Mouse (Mus musculus): ENCODE measurements around the gene Rtn2. TPM values are rescaled to one million over a fixed set of nuclear protein-coding genes. Genes with fewer than 3 reads are reported as not detected.

Rtn2 gene
- total RNA-seq, 2 experiments from 2014 or later: not detected

DNA sequence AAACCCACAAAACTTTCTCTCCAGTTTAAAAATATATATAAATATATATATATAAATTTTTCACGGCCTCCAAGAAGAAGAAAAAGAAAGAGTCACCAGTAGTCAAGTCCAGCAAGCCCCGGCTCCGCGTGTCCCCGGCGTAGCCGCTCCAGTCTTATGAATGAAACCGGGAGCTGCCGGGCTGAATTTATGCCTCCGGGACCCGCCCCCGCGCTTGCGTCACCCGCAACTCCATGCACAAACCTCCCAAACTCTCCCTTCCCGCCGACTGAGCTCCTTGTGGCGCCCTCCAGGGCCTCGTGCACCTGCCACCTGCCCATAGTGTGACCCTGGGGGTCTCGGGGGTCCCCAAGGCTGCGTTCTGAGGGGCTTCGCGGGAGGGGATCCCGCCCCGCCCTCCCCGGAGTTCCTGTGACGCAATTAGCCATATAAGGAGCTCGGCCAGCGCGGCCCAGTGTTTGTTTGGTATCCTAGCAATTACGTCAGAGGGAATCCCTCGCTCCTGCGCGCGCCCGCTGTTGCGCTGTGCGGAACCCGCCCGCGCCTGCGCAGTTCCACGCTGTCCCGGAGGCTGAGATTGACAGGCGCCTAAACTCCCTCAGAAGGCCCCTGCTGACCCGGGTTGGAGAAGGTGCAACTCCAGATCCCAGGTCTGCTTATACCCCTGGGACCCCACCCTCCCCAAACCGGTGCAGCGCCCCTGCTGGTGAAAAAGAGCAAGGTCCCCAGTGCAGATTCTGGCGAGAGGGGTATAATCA, 27.6 kb downstream of the Rtn2 start, which contains the start of gene Fosb:
TSS of gene Fosb (minus strand) at position 168 of the 758 bp plus-strand sequence.
- ATAC-seq (replicated peaks; ENCODE audit: low FRiP score, poor library complexity, severe bottlenecking): peak; percentile 79

- ATAC-seq (replicated peaks; ENCODE audit: low FRiP score, poor library complexity, severe bottlenecking): no peak
Measured at GRCm38 (mm10) chr7:19311991-19312390, 29.6 kb downstream of the Rtn2 start.

- no peak for ATAC-seq (replicated peaks; ENCODE audit: low FRiP score, poor library complexity, severe bottlenecking)
Measured at GRCm38 (mm10) chr7:19314033-19314432, 31.6 kb downstream of the Rtn2 start.

- ATAC-seq (replicated peaks; ENCODE audit: low FRiP score, poor library complexity, severe bottlenecking): no peak
Measured at GRCm38 (mm10) chr7:19316451-19317161, 34.2 kb downstream of the Rtn2 start.

- ATAC-seq (replicated peaks; ENCODE audit: low FRiP score, poor library complexity, severe bottlenecking): no peak
Measured at GRCm38 (mm10) chr7:19318201-19318600, 35.8 kb downstream of the Rtn2 start.

DNA sequence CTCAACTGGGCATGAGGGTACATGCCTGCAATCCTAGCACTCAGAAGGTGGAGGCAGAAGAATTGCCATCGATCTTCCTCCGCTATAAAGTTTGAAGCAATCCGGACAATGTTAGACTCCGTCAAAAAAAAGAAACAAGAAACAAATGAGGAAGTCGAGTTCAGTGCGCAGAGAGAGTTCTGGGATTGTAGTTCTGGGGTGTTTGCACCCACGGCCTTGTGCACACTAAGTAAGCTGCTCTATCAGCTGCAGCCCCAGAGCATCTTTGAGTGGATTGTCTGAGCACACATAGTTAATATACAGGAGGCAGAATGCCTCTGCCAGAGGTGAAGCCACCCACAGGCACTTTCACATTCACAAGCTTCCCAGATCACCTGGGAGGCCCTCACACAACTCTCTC, 36.3 kb downstream of the Rtn2 start:
- no peak for ATAC-seq (replicated peaks; ENCODE audit: low FRiP score, poor library complexity, severe bottlenecking)

DNA sequence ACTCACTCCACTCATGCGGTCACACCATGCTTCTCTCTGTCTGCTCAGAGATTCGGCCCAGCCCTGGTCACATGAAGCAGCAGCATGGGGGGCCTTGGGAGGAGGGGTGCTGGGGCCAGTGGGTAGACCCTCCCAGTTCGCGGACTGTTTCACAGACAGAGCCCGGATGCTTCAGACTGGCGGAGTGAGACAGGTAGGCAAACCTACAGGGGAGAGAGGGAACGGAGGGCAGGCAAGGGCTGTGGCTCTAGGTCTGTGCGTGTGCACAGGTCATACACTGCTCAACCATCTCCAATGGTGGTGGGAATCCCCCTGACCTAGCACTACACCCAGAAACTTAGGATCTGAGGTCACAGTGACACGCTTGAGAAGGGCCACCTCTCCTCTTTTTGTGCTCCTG, 37.0 kb downstream of the Rtn2 start:
- no peak for ATAC-seq (replicated peaks; ENCODE audit: low FRiP score, poor library complexity, severe bottlenecking)

DNA sequence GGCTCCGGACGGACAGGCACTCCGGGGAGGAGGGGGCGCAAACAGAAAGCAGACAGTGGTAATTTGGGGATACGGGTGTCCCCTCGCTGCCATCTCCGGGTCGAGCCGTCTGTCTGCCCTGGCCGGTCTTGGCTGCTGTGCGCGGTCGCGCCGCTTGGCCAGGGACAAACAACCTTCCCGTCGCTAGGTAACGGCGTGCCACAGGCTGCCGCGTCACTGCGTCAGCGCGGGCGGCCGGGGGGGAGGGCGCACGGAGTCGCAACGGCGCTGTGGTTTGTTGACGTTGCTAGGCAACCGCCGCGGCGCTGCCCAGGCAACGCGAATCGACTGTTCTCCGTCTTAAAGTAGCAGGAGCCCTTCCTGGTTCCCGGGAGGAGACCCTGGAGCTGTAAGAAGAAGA, 37.5 kb downstream of the Rtn2 start:
- peak; percentile 72 for ATAC-seq (replicated peaks; ENCODE audit: low FRiP score, poor library complexity, severe bottlenecking)

- ATAC-seq (replicated peaks; ENCODE audit: low FRiP score, poor library complexity, severe bottlenecking): no peak
Measured at GRCm38 (mm10) chr7:19320637-19321036, 38.2 kb downstream of the Rtn2 start.

DNA sequence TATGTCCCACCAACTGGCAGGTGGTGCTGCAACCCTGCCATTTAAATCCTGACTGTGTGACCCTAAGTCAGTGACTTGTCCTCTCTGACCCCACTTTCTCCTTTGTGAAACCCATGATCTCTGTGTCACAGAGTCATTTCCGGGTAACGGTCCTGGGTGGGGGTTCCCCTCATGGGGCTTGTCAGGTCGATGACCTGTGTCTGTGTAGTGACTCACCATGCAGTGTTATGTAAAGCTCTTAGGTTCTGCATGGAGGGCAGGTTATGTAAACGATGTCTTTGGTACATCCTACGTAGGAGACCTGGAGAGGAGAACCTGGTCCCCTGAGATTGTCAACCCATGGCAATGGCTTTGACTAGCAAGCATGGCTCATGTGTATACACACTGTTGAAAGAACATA, 39.0 kb downstream of the Rtn2 start:
- no peak for ATAC-seq (replicated peaks; ENCODE audit: low FRiP score, poor library complexity, severe bottlenecking)

DNA sequence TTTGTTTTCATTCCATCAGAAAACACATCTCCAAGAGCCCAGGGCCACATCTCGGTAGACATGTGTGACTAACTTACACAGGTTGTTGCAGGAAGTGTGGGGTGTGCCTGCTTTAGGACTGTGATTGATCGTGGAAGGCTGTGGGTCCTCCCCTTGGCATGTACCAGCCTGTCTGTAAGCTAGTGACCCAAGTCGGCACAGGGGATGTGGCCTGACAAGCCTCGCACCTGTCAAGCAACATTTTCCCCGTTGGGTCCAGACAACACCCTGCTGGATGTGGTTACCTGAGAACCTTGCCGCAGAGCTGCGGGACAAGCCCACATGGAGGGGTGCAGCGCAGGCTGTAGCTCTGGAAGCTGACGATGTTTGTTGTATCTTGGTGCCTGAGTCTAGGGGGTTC, 40.1 kb downstream of the Rtn2 start:
- ATAC-seq (replicated peaks; ENCODE audit: low FRiP score, poor library complexity, severe bottlenecking): no peak

DNA sequence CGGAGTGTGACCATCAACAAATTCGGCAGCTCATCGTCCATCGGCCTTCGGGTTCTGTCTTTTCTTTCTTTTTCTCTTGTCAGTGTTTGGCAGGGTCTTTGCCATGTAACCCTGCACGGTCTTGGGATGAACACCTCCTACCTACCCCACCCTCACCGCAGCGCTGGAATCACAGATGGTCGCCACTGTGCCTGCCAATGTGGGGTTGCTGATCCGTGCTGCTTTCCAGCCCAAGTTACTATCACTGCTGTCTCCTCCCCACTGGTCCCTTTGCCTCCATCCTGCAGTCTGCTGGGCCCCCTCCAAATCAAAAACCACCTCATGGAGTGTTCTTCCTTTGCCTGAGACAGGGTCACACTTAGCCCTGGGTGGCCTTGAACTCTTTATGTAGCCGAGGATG, 41.8 kb downstream of the Rtn2 start:
- ATAC-seq (replicated peaks; ENCODE audit: low FRiP score, poor library complexity, severe bottlenecking): no peak

DNA sequence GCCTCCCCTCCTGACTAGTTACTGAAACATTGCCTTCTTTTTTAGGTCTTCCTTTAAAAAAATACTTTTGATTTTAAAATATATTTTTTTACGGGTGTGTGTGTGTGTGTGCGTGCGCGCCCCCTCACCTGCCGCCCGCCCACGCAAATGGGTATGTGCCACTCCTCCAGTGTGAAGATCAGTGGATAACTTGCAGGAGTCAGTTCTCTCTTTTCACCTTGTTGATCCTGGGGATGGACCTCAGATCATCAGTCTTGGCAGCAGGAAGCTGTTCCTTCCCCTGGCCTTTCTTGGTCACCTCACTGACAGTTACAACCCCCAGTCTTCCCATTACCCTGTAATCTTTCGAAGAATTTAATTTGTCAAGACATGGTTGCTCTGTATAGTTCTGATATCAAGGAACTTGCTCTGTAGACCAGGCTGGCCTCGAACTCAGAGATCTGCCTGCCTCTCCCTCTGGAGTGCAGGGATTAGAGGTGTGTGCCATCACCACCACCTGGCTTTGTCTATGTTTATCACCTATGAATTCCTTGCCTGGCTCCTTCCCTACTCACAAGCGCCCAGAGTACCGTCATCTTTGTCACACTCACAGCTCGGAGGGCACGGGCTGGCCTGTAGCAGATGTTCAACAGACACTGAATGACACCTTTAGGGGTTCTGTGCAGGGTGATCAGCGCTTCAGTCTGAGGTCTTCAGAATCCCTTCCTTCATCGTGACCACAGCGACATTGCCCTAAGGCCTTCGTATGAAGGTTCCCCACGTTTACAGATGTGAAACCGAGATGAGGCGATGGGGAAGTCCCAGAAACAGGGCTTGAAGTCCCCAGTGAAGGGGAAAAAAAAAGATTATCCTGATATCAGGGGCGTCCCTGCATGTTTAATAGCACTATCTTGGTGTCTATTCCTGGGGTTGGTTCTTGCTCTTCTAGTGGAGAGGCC, 43.1 kb downstream of the Rtn2 start:
- ATAC-seq (replicated peaks; ENCODE audit: low FRiP score, poor library complexity, severe bottlenecking): no peak

DNA sequence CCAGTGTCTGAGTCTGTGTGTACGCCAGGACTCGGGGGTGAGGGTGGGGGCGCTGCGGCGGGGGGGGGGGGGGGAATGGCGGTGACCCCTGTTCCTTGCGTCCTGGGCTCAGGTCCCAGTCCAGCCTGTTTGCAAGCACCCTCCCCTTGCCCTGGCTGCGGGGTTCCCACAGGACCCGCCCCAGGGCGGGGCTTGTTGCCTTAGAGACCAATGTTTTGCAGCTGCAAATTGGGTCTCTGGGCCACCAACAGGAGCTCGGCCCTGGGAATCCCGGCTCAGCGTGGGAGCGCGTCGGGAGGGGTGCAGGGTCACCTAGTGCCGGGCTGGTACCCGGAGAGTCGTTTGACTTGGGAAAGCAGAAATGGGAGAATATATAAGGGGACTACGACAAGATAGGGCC, 43.9 kb downstream of the Rtn2 start:
- ATAC-seq (replicated peaks; ENCODE audit: low FRiP score, poor library complexity, severe bottlenecking): peak; percentile 58

DNA sequence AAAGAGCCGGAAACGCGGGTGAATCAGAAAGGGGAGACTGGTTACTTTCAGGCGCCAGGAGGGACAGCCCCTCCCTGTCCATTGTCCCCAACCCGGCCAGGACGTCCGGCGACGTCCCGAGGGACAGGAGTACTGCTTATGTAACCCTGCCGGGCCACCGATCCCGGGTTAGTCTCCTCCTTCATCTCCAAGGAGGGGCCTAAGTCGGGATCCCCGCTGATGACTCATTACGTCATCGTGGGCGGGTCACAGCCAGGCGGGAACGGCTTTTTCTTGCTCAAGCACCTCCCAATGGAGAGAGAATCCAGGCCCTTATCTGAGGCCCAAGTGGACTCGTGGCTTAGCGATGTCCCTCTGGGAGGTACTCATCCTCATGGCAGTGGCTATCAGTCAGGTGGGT, 44.7 kb downstream of the Rtn2 start:
- ATAC-seq (replicated peaks; ENCODE audit: low FRiP score, poor library complexity, severe bottlenecking): peak; percentile 87

DNA sequence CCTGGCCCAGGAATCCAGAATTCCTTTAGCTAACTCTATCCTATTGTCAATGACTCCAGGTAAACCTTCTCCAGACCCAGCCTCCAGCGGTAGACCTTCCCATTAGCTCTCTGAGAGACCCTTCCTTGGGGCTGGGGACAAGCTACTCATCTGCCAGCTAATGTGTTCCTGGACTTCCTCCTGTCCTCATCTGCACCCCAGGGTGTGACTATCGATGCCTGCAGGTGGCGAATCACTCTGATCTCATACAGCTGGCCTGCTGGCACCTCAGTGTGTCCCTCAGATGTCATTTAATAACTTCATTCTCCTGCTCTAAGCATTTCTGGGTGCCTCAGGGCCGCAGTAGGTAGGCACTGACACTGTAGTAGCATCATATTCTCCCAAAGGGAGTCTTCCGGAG, 45.4 kb downstream of the Rtn2 start:
- ATAC-seq (replicated peaks; ENCODE audit: low FRiP score, poor library complexity, severe bottlenecking): no peak

DNA sequence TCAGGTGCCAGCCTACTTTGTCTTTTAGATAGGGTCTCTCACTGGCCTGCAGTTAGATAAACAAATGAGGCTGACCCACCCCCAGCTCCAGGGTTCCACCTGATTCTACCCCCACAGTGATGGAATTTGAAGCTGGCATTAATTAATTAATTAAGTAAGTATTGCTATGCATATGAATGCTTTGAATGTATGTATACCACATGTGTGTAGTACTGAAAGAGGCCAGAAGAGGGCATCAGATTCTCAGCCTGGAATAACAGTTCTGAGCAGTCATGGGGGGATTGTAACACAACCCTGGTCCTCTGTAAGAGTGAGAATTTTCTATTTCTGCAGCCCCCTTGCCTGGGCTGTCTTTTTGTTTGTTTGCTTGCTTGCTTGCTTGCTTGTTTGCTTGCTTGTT, 46.0 kb downstream of the Rtn2 start:
- ATAC-seq (replicated peaks; ENCODE audit: low FRiP score, poor library complexity, severe bottlenecking): no peak

DNA sequence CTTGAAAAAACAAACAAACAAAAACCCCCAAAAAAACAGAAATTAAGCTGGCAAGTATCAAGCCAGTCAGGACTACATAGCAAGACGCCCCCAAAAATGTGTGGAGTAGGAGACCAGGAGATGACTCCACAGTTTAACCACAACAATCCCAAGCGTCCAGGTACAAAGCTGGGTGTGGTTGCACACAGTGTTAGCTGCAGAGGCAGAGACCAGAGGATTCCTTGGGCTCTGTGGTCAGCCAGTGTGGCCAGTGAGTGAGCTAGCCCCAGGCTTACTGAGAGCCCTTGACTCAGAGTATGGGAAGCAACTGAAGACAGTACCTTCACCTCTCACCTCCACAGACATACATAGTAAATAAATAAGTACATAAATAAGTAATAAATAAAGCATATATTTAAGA, 49.5 kb downstream of the Rtn2 start:
- no peak for ATAC-seq (replicated peaks; ENCODE audit: low FRiP score, poor library complexity, severe bottlenecking)

- ATAC-seq (replicated peaks; ENCODE audit: low FRiP score, poor library complexity, severe bottlenecking): peak; percentile 70
Measured at GRCm38 (mm10) chr7:19332709-19333352, 50.4 kb downstream of the Rtn2 start.

DNA sequence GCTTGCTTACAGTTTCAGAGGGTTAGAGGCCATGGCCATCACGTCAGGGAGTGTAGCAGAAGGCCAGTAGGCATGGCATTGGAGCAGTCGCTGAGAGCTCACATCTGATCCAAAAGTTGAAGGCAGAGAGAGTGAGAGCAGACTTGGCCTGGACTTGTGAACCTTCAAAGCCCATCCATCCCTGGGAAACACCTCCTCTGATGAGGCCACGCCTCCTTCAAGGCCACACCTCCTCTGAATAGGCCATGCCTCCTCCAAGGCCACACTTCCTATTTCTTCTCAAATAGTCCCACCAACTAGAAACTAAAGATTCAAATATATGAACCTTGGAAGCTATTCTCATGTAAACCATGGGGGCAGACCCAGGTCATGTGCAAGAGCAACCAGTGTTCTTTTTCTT, 53.2 kb downstream of the Rtn2 start:
- no peak for ATAC-seq (replicated peaks; ENCODE audit: low FRiP score, poor library complexity, severe bottlenecking)

Measured in erythroid progenitor cell, adult 5-6 weeks (primary cell).